Mouse (Mus musculus): ENCODE data around the gene Rpl41.

DNA sequence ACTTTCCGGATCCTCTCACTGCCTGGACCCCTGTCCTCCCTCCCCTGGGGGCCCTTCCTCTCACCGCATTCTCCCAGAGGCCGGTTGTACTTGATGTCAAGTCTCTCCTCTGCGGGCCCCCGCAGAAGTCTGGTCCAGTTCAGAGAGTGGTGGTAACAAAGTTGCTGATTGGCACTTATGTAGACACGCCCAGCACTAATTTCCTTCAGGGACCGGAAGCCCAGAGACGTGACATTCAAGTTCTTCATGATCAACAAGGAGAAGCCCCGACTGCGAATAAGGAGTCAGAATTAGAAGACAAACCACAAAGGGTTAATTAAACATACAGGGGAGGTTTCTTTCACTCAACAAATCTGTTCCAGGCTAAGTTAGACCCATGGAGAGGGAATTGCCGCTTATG is 29.2 kb upstream of the Rpl41 start:
- no peak for TF ChIP-seq EP300 (IDR thresholded peaks at IDR 0.05; ENCODE audit: low read depth)
- no peak for TF ChIP-seq CTCF (IDR thresholded peaks at IDR 0.05; ENCODE audit: low read depth)

Data from liver, postnatal 0 days (tissue).